Mouse (Mus musculus): ENCODE results near the gene Gm10720.
A peak's percentile ranks its signal among the peaks of the same experiment; 100 is the strongest.
"Not testable (repeated sequence)": the region's sequence is repeated elsewhere in the genome, so short reads cannot be mapped to it uniquely, and the experiment has no call there.

The Gm10720 gene

DNA sequence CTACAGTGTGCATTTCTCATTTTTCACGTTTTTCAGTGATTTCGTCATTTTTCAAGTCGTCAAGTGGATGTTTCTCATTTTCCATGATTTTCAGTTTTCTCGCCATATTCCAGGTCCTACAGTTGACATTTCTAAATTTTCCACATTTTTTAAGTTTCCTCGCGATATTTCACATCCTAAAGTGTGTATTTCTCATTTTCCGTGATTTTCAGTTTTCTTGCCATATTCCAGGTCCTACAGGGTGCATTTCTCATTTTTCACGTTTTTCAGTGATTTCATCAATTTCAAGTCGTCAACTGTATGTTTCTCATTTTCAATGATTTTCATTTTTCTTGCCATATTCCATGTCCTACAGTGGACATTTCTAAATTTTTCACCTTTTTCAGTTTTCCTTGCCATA, at the start of gene Gm10720:
Gene Gm10720, plus strand, starts transcription at position 301 of the 400 bp plus-strand sequence.
- not testable (repeated sequence) for DNase-seq

DNA sequence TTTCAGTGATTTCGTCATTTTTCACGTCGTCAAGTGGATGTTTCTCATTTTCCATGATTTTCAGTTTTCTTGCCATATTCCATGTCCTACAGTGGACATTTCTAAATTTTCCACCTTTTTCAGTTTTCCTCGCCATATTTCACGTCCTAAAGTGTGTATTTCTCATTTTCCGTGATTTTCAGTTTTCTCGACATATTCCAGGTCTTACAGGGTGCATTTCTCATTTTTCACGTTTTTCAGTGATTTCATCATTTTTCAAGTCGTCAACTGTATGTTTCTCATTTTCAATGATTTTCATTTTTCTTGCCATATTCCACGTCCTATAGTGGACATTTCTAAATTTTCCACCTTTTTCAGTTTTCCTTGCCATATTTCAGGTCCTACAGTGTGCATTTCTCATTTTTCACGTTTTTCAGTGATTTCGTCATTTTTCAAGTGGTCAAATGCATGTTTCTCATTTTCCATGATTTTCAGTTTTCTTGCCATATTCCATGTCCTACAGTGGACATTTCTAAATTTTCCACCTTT, 14.9 kb upstream of the Gm10720 start, which contains the start of gene Gm10722:
Gene Gm10722, plus strand, starts transcription at position 478 of the 528 bp plus-strand sequence.
- not testable (repeated sequence) for DNase-seq

DNA sequence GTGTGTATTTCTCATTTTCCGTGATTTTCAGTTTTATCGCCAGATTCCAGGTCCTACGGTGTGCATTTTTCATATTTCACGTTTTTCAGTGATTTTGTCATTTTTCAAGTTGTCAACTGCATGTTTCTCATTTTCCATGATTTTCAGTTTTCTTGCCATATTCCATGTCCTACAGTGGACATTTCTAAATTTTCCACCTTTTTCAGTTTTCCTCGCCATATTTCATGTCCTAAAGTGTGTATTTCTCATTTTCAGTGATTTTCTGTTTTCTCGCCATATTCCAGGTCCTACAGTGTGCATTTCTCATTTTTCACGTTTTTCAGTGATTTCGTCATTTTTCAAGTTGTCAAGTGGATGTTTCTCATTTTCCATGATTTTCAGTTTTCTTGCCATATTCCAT, 14.4 kb upstream of the Gm10720 start:
- not testable (repeated sequence) for DNase-seq

DNA sequence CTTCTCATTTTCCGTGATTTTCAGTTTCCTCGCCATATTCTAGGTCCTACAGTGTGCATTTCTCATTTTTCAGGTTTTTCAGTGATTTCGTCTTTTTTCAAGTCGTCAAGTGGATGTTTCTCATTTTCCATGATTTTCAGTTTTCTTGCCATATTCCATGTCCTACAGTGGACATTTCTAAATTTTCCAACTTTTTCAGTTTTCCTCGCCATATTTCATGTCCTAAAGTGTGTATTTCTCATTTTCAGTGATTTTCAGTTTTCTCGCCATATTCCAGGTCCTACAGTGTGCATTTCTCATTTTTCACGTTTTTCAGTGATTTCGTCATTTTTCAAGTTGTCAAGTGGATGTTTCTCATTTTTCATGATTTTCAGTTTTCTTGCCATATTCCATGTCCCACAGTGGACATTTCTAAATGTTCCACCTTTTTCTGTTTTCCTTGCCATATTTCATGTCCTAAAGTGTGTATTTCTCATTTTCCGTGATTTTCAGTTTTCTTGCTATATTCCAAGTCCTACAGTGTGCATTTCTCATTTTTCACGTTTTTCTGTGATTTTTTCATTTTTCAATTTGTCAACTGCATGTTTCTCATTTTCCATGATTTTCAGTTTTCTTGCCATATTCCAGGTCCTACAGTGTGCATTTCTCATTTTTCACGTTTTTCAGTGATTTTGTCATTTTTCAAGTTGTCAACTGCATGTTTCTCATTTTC, 13.3 kb upstream of the Gm10720 start:
- DNase-seq = peak; percentile 3 to 77

DNA sequence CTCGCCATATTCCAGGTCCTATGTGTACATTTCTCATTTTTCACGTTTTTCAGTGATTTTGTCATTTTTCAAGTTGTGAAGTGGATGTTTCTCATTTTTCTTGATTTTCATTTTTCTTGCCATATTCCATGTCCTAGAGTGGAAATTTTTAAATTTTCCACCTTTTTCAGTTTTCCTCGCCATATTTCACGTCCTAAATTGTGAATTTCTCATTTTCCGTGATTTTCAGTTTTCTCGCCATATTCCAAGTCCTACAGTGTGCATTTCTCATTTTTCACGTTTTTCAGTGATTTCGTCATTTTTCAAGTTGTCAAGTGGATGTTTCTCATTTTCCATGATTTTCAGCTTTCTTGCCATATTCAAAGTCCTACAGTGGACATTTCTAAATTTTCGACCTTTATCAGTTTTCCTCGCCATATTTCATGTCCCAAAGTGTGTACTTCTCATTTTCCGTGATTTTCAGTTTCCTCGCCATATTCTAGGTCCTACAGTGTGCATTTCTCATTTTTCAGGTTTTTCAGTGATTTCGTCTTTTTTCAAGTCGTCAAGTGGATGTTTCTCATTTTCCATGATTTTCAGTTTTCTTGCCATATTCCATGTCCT, 12.6 kb upstream of the Gm10720 start, which contains the start of gene Gm11168:
Gene Gm11168, plus strand, starts transcription at position 553 of the 603 bp plus-strand sequence.
- not testable (repeated sequence) for DNase-seq

DNA sequence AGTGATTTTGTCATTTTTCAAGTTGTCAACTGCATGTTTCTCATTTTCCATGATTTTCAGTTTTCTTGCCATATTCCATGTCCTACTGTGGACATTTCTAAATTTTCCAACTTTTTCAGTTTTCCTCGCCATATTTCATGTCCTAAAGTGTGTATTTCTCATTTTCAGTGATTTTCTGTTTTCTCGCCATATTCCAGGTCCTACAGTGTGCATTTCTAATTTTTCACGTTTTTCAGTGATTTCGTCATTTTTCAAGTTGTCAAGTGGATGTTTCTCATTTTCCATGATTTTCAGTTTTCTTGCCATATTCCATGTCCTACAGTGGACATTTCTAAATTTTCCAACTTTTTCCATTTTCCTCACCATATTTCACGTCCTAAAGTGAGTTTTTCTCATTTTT, 9.3 kb upstream of the Gm10720 start:
- not testable (repeated sequence) for DNase-seq

DNA sequence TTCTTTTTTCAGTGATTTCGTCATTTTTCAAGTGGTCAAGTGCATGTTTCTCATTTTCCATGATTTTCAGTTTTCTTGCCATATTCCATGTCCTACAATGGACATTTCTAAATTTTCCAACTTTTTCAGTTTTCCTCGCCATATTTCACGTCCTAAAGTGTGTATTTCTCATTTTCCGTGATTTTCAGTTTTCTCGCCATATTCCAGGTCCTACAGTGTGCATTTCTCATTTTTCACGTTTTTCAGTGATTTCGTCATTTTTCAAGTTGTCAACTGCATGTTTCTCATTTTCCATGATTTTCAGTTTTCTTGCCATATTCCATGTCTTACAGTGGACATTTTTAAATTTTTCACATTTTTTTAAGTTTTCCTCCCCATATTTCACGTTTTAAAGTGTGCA, 8.8 kb upstream of the Gm10720 start:
- peak; percentile 19 to 81 for DNase-seq

DNA sequence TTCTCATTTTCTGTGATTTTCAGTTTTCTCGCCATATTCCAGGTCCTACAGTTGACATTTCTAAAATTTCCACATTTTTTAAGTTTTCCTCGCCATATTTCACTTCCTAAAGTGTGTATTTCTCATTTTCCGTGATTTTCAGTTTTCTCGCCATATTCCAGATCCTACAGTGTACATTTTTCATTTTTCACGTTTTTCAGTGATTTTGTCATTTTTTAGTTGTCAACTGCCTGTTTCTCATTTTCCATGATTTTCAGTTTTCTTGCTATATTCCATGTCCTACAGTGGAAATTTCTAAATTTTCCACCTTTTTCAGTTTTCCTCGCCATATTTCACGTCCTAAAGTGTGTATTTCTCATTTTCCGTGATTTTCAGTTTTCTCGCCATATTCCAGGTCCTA, 8.2 kb upstream of the Gm10720 start:
- DNase-seq = not testable (repeated sequence)

DNA sequence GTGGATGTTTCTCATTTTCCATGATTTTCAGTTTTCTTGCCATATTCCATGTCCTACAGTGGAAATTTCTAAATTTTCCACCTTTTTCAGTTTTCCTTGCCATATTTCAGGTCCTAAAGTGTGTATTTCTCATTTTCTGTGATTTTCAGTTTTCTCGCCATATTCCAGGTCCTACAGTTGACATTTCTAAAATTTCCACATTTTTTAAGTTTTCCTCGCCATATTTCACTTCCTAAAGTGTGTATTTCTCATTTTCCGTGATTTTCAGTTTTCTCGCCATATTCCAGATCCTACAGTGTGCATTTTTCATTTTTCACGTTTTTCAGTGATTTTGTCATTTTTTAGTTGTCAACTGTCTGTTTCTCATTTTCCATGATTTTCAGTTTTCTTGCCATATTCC, 6.1 kb upstream of the Gm10720 start:
- DNase-seq = not testable (repeated sequence)

DNA sequence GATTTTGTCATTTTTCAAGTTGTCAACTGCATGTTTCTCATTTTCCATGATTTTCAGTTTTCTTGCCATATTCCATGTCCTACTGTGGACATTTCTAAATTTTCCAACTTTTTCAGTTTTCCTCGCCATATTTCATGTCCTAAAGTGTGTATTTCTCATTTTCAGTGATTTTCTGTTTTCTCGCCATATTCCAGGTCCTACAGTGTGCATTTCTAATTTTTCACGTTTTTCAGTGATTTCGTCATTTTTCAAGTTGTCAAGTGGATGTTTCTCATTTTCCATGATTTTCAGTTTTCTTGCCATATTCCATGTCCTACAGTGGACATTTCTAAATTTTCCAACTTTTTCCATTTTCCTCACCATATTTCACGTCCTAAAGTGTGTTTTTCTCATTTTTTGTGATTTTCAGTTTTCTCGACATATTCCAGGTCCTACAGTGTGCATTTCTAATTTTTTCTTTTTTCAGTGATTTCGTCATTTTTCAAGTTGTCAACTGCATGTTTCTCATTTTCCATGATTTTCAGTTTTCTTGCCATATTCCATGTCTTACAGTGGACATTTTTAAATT, 3.3 kb upstream of the Gm10720 start:
- not testable (repeated sequence) for DNase-seq

DNA sequence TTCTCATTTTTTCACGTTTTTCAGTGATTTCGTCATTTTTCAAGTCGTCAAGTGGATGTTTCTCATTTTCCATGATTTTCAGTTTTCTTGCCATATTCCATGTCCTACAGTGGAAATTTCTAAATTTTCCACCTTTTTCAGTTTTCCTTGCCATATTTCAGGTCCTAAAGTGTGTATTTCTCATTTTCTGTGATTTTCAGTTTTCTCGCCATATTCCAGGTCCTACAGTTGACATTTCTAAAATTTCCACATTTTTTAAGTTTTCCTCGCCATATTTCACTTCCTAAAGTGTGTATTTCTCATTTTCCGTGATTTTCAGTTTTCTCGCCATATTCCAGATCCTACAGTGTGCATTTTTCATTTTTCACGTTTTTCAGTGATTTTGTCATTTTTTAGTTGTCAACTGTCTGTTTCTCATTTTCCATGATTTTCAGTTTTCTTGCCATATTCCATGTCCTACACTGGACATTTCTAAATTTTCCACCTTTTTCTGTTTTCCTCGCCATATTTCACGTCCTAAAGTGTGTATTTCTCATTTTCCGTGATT, 2.6 kb upstream of the Gm10720 start, which contains the start of gene Gm10721:
Gene Gm10721, plus strand, starts transcription at position 408 of the 547 bp plus-strand sequence.
- DNase-seq = not testable (repeated sequence)

DNA sequence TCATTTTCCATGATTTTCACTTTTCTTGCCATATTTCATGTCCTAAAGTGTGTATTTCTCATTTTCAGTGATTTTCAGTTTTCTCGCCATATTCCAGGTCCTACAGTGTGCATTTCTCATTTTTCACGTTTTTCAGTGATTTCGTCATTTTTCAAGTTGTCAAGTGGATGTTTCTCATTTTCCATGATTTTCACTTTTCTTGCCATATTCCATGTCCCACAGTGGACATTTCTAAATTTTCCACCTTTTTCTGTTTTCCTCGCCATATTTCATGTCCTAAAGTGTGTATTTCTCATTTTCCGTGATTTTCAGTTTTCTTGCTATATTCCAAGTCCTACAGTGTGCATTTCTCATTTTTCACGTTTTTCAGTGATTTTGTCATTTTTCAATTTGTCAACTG, 442 bp downstream of the Gm10720 start:
- DNase-seq = not testable (repeated sequence)

DNA sequence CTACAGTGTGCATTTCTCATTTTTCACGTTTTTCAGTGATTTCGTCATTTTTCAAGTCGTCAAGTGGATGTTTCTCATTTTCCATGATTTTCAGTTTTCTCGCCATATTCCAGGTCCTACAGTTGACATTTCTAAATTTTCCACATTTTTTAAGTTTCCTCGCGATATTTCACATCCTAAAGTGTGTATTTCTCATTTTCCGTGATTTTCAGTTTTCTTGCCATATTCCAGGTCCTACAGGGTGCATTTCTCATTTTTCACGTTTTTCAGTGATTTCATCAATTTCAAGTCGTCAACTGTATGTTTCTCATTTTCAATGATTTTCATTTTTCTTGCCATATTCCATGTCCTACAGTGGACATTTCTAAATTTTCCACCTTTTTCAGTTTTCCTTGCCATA, 1.7 kb downstream of the Gm10720 start, which contains the start of gene Gm10719:
Gene Gm10719, plus strand, starts transcription at position 301 of the 400 bp plus-strand sequence.
- DNase-seq = not testable (repeated sequence)

DNA sequence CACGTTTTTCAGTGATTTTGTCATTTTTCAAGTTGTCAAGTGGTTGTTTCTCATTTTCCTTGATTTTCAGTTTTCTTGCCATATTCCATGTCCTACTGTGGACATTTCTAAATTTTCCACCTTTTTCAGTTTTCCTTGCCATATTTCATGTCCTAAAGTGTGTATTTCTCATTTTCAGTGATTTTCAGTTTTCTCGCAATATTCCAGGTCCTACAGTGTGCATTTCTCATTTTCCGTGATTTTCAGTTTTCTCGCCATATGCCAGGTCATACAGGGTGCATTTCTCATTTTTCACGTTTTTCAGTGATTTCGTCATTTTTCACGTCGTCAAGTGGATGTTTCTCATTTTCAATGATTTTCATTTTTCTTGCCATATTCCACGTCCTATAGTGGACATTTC, 3.5 kb downstream of the Gm10720 start:
- peak in 1 of 2 experiments; percentile 14 for DNase-seq

DNA sequence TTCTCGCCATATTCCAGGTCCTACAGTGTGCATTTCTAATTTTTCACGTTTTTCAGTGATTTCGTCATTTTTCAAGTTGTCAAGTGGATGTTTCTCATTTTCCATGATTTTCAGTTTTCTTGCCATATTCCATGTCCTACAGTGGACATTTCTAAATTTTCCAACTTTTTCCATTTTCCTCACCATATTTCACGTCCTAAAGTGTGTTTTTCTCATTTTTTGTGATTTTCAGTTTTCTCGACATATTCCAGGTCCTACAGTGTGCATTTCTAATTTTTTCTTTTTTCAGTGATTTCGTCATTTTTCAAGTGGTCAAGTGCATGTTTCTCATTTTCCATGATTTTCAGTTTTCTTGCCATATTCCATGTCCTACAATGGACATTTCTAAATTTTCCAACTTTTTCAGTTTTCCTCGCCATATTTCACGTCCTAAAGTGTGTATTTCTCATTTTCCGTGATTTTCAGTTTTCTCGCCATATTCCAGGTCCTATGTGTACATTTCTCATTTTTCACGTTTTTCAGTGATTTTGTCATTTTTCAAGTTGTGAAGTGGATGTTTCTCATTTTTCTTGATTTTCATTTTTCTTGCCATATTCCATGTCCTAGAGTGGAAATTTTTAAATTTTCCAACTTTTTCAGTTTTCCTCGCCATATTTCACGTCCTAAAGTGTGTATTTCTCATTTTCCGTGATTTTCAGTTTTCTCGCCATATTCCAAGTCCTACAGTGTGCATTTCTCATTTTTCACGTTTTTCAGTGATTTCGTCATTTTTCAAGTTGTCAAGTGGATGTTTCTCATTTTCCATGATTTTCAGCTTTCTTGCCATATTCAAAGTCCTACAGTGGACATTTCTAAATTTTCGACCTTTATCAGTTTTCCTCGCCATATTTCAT, 4.6 kb downstream of the Gm10720 start:
- DNase-seq = peak in 1 of 2 experiments; percentile 14

DNA sequence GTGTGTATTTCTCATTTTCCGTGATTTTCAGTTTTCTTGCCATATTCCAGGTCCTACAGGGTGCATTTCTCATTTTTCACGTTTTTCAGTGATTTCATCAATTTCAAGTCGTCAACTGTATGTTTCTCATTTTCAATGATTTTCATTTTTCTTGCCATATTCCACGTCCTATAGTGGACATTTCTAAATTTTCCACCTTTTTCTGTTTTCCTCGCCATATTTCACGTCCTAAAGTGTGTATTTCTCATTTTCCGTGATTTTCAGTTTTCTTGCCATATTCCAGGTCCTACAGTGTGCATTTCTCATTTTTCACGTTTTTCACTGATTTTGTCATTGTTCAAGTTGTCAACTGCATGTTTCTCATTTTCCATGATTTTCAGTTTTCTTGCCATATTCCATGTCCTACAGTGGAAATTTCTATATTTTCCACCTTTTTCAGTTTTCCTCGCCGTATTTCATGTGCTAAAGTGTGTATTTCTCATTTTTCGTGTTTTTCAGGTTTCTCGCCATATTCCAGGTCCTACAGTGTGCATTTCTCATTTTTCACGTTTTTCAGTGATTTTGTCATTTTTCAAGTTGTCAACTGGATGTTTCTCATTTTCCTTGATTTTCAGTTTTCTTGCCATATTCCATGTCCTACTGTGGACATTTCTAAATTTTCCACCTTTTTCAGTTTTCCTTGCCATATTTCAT, 7.0 kb downstream of the Gm10720 start:
- peak in 1 of 2 experiments; percentile 29 for DNase-seq

DNA sequence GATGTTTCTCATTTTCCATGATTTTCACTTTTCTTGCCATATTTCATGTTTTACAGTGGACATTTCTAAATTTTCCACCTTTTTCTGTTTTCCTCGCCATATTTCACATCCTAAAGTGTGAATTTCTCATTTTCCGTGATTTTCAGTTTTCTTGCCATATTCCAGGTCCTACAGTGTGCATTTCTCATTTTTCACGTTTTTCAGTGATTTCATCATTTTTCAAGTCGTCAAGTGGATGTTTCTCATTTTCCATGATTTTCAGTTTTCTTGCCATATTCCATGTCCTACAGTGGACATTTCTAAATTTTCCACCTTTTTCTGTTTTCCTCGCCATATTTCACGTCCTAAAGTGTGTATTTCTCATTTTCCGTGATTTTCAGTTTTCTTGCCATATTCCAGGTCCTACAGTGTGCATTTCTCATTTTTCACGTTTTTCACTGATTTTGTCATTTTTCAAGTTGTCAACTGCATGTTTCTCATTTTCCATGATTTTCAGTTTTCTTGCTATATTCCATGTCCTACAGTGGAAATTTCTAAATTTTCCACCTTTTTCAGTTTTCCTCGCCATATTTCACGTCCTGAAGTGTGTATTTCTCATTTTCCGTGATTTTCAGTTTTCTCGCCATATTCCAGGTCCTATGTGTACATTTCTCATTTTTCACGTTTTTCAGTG, 8.0 kb downstream of the Gm10720 start, which contains the start of gene Gm10718:
Gene Gm10718, plus strand, starts transcription at position 236 of the 673 bp plus-strand sequence.
- DNase-seq = not testable (repeated sequence)

DNA sequence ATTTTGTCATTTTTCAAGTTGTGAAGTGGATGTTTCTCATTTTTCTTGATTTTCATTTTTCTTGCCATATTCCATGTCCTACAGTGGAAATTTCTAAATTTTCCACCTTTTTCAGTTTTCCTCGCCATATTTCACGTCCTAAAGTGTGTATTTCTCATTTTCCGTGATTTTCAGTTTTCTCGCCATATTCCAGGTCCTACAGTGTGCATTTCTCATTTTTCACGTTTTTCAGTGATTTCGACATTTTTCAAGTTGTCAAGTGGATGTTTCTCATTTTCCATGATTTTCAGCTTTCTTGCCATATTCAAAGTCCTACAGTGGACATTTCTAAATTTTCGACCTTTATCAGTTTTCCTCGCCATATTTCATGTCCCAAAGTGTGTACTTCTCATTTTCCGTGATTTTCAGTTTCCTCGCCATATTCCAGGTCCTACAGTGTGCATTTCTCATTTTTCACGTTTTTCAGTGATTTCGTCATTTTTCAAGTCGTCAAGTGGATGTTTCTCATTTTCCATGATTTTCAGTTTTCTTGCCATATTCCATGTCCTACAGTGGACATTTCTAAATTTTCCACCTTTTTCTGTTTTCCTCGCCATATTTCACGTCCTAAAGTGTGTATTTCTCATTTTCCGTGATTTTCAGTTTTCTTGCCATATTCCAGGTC, 8.7 kb downstream of the Gm10720 start:
- peak; percentile 3 to 74 for DNase-seq

DNA sequence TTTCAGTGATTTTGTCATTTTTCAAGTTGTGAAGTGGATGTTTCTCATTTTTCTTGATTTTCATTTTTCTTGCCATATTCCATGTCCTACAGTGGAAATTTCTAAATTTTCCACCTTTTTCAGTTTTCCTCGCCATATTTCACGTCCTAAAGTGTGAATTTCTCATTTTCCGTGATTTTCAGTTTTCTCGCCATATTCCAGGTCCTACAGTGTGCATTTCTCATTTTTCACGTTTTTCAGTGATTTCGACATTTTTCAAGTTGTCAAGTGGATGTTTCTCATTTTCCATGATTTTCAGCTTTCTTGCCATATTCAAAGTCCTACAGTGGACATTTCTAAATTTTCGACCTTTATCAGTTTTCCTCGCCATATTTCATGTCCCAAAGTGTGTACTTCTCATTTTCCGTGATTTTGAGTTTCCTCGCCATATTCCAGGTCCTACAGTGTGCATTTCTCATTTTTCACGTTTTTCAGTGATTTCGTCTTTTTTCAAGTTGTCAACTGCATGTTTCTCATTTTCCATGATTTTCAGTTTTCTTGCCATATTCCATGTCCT, 9.5 kb downstream of the Gm10720 start, which contains the start of gene Gm10717:
Gene Gm10717, plus strand, starts transcription at position 506 of the 556 bp plus-strand sequence.
- DNase-seq = peak in 1 of 2 experiments; percentile 12

Measured in thymus, adult 18-20 months (tissue).